Mouse (Mus musculus) large intestine, adult 2 months (tissue): ENCODE data around the gene Dtnb. TPM values are rescaled to one million over a fixed set of nuclear protein-coding genes. Genes with fewer than 3 reads are reported as not detected.

Experiments
- DNase-seq: peaks from one replicate; pipeline ENCODE4 v3.0.0-alpha.2; 2012; ENCODE audit warnings: low read depth, low spot score
- WGBS: fragments of 180-500 bp; shearing (Covaris S2); methylation state at CpG from one replicate; pipeline ENCODE4 v1.1.7; 2018; 5-methylcytosine and 5-hydroxymethylcytosine counted together
- polyA plus RNA-seq: library from polyadenylated mRNA; depleted of rRNA; stranded (reverse); fragments of >200 nt; gene quantifications from 2 replicates; pipeline ENCODE4 v1.2.3, GENCODE M21; 2012

The Dtnb gene
- polyA plus RNA-seq, 1 experiment, result 10.6 TPM

DNA sequence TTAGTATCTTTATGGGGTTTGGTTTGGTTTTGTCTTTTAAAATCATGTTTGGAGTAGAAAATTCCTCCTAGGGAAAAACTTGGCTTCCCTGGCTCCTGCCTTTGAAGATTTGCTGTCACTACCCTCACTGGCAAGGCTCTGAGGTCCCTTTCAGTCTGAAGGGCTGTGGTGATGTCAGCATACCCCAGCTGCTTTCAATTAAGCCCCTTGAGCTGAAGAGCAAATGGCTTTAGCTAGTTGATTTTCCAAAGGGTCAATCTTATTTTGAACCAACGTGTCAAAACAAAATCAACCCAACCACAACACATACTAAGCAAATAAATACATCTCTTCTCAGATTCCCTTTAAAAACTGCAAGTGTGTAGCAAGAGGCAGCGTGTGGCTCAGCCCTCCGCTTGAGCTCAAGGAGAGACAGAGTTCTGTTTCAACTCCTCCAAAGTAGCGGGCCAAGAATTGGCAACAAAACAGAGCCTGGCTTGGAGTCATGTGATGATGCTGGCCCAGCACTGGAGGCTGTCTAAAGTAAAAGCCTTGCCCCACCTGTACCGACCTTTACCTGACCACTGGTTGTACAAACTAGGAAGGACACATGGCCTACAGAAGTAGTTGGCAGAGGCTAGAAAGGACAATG is 216.4 kb downstream of the Dtnb start:
- no peak for DNase-seq
- WGBS, result 58% methylated on average over 5 of the region's 5 CpGs

- WGBS, result 71% methylated on average over 5 of the region's 5 CpGs
- no peak for DNase-seq
Measured at GRCm38 (mm10) chr12:3789626-3790185, 217.5 kb downstream of the Dtnb start.

- WGBS, result 38% methylated on average over 7 of the region's 7 CpGs
- DNase-seq, result no peak
Measured at GRCm38 (mm10) chr12:3791257-3791656, 219.1 kb downstream of the Dtnb start.

- DNase-seq, result peak; percentile 92
- under 1% methylated on average over 22 of the region's 22 CpGs for WGBS
Measured at GRCm38 (mm10) chr12:3791732-3792131, 219.6 kb downstream of the Dtnb start.

DNA sequence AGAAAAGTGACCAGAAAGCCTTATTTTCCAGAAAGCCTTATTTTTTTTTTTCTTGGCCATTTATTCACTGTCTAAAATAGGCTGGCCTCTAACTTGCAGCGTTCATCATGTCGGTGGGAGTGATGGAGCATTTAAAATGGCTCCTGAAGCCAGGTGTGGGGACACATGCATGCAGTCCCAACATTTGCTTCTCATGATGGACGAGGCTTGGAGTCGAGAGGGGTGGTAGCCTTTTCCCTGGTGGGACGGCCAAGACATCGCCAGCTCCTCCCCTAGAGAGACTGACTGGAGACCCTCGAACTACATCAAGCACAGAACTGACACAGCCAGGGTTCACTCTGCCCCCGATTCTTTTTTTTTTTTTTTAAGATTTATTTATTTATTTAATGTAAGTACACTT is 220.1 kb downstream of the Dtnb start:
- WGBS, result 34% methylated on average over 8 of the region's 8 CpGs
- DNase-seq, result no peak

DNA sequence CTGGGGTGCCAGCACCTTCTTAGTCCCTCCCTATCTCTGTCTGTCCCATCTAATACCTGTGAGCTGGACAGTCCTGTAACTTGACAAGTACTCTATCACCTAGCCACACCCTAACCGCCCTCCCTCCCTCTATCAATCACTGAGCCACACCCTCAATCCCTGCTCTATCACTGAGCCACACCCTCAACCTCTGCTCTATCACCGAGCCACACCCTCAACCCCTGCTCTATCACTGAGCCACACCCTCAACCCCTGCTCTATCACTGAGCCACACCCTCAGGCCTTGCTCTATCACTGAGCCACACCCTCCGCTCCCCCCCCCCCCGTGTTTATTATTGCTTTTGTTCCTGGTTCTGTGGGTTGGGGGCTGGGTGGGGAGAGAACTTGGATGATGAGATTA is 223.4 kb downstream of the Dtnb start:
- 30% methylated on average over 4 of the region's 4 CpGs for WGBS
- DNase-seq, result no peak

GRCm38 (mm10) chr12:3799551-3799950 is 227.4 kb downstream of the Dtnb start:
- DNase-seq, result no peak
- 88% methylated on average over 1 of the region's 1 CpGs for WGBS

DNA sequence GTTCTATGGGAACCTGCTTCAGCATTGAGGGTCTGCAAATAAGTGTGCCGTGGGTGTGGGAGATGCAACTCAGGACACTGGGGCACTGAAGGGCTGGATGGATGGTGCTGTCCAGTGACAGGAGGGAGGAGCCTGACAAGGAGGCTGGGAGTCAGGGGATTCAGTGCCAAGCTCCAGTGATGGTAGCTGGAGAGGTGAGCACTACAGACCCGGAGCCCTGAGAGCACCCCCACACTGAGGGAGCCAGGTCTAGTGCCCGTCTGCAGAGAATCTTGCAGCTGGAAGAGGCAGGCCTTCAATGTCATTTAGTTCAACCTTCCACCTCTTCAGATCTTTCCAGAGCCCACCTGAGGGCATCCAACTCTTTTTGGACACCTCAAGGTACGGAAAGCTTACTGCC is 233.7 kb downstream of the Dtnb start, which contains the start of gene Dnmt3a:
Gene Dnmt3a (plus strand): TSS at position 156 of the 400 bp plus-strand sequence.
- WGBS, result 18% methylated on average over 4 of the region's 4 CpGs
- DNase-seq, result no peak

DNA sequence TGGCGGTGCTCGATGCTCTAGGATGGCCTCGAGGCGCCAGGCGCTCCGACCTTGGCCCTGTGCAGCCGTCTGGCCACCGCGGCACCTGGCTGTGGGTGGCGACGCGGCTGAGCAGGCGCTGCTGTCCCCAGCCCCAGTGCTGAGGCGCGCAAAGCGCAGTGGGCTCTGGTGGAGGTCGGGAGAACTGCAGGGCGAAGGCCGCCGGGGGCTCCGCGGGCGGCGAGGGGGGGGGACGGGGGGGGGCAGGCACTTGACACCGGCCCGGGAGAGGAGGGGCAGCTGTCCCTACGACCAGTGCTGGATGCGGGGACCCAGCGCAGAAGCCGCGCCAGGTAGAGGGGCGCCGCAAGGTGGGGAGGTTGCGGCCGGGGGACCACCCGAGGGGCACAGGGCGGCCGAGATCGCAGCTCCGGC is 234.1 kb downstream of the Dtnb start:
- under 1% methylated on average over 38 of the region's 41 CpGs for WGBS
- DNase-seq, result no peak

DNA sequence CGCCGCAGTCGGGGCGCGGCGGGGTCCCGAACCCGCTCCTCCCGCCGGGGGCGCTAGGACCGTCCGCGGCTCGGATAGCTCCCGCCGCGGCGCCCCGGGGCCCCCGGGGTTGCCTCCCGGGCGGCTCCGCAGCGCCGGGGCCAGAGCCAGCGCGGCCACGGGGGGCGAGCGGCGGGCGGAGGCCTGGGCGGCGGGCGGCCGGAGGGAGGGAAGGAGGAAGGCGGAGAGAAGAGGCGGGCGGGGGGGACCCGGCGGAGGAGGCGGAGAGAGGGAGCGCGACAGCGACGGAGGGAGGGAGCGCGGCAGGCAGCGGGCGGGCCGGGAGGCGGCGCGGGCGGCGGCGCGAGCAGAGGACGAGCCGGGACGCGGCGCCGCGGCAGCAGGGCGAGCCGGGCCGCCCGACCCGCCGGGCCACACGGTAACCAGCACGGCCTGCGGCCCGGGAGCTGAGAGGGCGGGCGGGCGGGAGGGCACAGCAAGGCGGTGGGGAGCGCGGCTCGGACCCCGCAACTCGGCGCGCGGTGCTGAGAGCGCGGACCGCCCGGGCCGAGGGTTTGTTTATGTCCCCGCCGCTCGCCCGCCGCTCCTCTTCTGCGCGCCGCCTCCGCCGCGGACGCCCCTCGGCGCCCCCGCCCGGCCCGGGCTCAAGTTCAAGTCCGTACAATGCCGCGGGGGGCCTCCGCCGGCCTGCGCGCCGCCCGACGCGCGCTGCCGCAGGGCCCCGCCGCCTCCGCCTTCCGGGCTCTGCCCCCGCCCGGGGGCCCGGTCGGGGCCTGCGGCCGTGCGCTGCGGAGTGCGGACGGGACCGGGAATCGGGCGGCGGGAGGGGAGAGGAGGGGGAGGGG is 234.7 kb downstream of the Dtnb start:
- WGBS, result 1% methylated on average over 109 of the region's 141 CpGs
- no peak for DNase-seq

GRCm38 (mm10) chr12:3807548-3808395 is 235.6 kb downstream of the Dtnb start:
- WGBS, result under 1% methylated on average over 69 of the region's 105 CpGs

GRCm38 (mm10) chr12:3808396-3808981 is 236.3 kb downstream of the Dtnb start:
- no peak for DNase-seq

More at GRCm38 (mm10) chr12:3807548-3808395, 235.6 kb downstream of the Dtnb start:
- no peak for DNase-seq

DNA sequence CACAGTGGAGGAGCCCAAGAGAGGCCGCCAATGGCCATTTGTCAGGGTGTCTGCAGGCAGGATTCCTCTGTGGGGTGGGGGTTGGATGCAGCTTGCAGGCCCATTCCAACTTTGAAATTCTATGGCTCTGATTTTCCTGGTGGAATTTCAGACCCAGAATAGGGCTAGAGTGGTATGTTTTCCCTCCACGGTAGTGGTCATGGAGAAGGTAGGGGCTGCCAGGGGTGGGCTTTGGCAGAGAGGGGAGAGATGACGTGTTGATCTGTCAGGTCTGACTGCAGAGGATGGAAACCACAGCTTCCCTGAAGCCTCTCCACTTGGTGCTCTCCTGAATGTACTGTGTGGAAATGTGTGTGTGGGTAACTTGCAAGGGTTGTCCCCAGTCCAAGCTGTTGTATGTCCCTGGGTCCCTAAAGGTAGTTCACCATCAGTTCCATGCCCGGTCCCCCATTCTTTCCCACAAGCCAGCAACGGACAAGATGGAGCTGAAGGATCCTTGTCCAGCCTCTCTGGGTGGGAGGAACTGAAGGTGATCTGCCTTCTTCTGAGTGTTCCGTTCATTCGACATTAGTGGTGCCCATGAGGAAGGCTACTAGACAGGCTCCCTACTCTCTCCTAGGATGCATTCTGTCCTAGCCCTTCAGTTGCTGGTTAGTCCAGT is 237.5 kb downstream of the Dtnb start:
- 72% methylated on average over 7 of the region's 7 CpGs for WGBS
- DNase-seq, result no peak

More at GRCm38 (mm10) chr12:3808396-3808981, 236.3 kb downstream of the Dtnb start:
- 9% methylated on average over 10 of the region's 10 CpGs for WGBS

GRCm38 (mm10) chr12:3810455-3810854 is 238.3 kb downstream of the Dtnb start:
- 50% methylated on average over 4 of the region's 4 CpGs for WGBS
- DNase-seq, result no peak

DNA sequence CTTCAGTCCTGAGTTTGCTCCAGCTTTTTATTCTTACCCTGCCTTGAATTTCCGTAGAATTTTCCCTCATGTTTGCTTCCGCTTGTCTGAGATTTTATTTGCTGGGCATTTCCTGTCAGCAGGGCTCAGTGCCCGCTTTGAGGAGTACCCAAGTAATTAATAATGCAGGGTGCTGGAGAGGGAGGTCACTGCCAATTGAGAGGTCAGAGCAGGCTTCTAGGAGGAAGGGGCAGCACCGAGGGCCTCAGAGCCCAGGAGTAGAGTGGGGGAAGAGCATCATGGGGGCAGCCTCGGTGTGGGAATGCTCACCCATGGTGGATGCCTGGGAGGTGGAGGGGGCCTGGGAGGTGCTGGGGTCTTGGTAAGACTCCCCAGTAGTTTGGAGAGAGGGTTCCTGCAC is 239.4 kb downstream of the Dtnb start:
- WGBS, result 35% methylated on average over 5 of the region's 5 CpGs
- DNase-seq, result no peak

DNA sequence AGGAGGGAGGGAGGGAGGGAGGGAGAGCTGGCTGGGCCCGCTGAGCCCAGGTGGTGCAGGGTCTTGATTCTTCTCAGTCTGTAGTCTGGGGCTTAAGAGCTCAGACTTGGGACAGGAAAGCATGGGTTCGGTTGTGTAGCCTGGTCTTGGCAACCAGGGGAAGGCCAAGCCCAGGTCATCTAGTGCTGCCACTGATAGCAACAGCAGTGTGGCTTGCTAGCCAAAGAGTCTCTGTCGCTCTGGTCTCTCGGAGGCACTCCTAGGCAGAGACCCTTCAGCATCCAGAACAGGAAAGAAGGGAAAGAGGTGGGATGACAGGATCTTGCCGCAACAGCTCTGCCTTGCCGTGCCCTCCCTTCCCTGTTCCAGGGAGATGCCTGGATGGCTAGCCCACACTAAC is 240.1 kb downstream of the Dtnb start:
- DNase-seq, result no peak
- WGBS, result 62% methylated on average over 6 of the region's 6 CpGs

DNA sequence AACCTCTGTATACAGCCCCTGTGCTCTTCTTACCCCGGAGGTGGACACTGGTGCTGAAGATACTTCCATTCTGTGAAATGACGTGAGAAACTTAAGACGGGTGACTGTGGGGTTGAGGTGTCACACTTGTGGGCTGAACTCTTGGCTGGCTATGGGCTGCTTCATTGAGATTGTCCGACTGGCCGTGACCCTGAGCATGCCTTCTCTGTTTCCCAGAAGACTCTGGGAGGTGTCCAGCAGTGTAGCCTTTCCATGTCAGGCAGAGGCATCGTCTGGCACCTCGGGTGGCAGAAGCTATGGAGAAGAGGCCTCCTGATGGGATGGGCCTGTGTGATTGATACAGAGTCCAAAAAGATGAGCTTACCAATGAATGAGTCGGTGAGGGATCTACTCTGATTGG is 241.0 kb downstream of the Dtnb start:
- DNase-seq, result no peak
- WGBS, result 84% methylated on average over 8 of the region's 8 CpGs

DNA sequence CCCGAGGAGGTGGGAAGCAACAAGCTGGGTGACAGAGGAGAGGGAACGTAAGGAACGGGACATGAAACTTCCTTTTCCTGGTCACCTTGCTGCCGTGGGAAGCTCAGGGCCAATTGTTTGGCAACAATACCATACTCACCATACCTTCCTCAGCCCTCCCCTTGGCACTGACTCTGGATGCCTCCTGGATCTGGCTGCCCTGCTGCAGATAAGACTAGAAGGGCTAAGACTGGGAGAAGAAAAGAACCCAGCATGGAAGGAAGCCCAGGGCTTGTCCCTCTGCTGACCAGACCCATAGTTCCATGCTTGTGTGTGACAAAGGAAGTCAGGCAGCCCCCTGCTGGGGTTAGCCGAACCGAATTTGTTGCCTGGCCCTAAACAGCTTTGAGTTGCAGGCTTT is 243.2 kb downstream of the Dtnb start:
- 27% methylated on average over 6 of the region's 6 CpGs for WGBS
- no peak for DNase-seq

DNA sequence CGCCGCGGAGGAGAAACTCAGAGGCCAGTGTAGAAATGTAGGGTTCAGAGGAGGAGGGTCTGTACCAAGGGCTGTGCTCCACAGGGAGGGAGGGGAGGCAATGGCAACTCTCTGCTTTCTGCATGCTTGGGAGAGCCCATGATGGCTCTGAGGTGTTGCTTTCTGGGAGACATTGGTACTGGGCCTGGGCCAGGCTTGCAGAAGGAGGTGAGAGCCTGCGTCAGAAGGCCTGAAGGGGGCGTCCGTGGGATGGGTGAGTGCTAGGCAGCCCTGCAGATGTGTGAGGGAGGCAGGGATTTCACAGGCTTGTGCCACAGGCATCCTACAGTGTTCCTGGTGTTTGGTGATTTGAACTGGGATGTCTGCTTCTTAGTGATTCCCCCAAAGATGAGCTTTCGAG is 244.9 kb downstream of the Dtnb start:
- WGBS, result 76% methylated on average over 7 of the region's 7 CpGs
- no peak for DNase-seq
